Mouse (Mus musculus): Measurements from ENCODE around the gene Gm21762. TPM values are rescaled to one million over a fixed set of nuclear protein-coding genes. Genes with fewer than 3 reads are reported as not detected.

Gene Gm21762
- polyA plus RNA-seq, 1 experiment, result not detected

Other genes with a start within 250 kb of the Gm21762 start
- not detected in 2 replicates for gene Gm36079, start 188.9 kb downstream of the Gm21762 start, polyA plus RNA-seq (2012; ENCODE audit: insufficient read depth, insufficient read length, low replicate concordance, missing spikeins)
- gene Gm21188, start 163.8 kb downstream of the Gm21762 start, polyA plus RNA-seq (2012; ENCODE audit: insufficient read depth, insufficient read length, low replicate concordance, missing spikeins), result not detected in 2 replicates
- gene Gm20767, start 75.7 kb downstream of the Gm21762 start, polyA plus RNA-seq (2012; ENCODE audit: insufficient read depth, insufficient read length, low replicate concordance, missing spikeins), result not detected in 2 replicates
- not detected in 2 replicates for gene Gm21818, start 43.5 kb downstream of the Gm21762 start, polyA plus RNA-seq (2012; ENCODE audit: insufficient read depth, insufficient read length, low replicate concordance, missing spikeins)
- not detected in 2 replicates for gene Gm21731, start 23.2 kb upstream of the Gm21762 start, polyA plus RNA-seq (2012; ENCODE audit: insufficient read depth, insufficient read length, low replicate concordance, missing spikeins)
- gene AF067061, start 47.2 kb upstream of the Gm21762 start, polyA plus RNA-seq (2012; ENCODE audit: insufficient read depth, insufficient read length, low replicate concordance, missing spikeins), result not detected in 2 replicates
- not detected in 2 replicates for gene BC147527, start 84.4 kb upstream of the Gm21762 start, polyA plus RNA-seq (2012; ENCODE audit: insufficient read depth, insufficient read length, low replicate concordance, missing spikeins)
- gene Tcstv3, start 100.9 kb upstream of the Gm21762 start, polyA plus RNA-seq (2012; ENCODE audit: insufficient read depth, insufficient read length, low replicate concordance, missing spikeins), result not detected in 2 replicates